Mouse (Mus musculus): Measurements from ENCODE around the gene Prdm5. TPM values are rescaled to one million over a fixed set of nuclear protein-coding genes. Genes with fewer than 3 reads are reported as not detected.

Prdm5 gene
- total RNA-seq, 2 experiments from 2014 or later: 2.6 to 2.9 TPM

GRCm38 (mm10) chr6:65831443-65831842, 52.7 kb downstream of the Prdm5 start:
- no peak for DNase-seq

GRCm38 (mm10) chr6:65834013-65834412, 55.2 kb downstream of the Prdm5 start:
- no peak for DNase-seq

DNA sequence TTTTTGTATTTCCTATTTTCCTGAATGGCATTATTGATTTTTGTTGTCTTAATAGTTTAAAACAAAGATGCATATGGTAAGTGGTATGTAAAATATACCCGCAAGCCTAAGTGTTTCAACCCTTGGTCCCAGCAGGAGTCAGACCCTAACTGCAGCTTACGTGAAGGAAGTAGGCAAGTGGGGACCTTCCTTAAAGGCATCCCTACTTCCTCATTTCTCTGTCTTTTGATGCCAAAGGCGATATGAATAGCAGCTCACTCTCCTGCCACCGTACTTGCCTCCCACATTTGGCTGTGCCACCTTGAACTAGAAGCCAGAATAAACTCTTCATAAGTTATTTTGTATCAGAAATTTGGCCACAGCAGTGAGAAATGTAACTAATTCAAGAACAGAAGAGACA, 63.8 kb downstream of the Prdm5 start:
- DNase-seq: no peak

DNA sequence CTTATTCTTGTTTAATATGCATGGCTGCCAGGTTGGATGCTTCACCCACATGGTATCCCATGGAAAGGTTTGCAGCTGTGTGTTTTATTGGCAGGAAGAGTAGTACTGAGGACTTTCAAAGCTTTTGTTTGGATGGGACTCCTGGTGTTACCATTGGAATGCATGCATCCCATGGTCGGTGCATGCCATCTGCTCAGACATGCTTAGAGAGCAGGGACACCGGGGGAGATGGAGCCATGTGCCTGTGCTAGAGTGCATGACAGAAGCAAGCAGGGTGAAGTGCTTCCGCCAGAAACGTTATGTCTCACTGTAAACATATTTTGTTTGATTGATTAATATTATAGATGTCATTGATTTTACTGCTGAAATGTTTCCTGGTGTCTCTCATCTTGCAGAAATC, 70.3 kb downstream of the Prdm5 start:
- DNase-seq: no peak

DNA sequence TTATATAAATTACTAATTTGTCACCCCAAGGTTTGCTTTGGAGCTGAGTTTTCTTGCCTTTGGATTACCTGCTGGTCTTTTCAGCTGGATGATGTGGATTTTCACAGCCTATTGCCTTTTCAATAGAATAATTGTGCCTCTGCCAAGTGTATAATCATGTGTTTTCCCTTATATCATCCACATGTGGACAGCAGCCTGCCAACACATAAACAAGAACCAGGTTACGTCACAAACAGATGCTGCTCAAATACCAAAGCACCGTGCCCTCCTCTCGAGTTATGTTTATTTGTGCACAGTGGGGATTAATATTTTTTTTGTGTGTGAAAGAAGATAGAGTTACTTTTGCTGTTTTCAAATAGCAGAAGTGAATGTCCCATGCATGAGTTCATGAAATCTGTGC, 70.9 kb downstream of the Prdm5 start:
- DNase-seq: no peak

GRCm38 (mm10) chr6:65850221-65850620, 71.4 kb downstream of the Prdm5 start:
- no peak for DNase-seq

DNA sequence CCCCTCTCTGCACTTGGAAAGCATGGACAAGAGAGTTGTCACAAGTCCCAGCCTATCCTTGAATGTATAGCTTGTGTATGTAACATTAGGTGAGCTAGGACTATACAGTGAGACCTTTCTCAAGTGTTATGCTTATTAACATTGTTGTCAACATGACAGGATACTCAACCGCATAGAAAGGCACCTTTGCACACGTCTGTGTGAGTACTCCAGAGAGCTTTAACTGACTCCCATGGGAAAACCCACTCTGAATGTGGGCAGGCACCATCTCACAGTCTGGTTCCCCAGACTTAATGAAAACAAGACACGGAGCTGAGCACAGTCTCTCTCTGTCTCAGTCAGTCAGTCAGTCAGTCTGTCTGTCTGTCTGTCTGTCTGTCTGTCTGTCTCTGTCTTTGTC, 75.2 kb downstream of the Prdm5 start:
- no peak for DNase-seq

GRCm38 (mm10) chr6:65854585-65854984, 75.8 kb downstream of the Prdm5 start:
- no peak for DNase-seq

DNA sequence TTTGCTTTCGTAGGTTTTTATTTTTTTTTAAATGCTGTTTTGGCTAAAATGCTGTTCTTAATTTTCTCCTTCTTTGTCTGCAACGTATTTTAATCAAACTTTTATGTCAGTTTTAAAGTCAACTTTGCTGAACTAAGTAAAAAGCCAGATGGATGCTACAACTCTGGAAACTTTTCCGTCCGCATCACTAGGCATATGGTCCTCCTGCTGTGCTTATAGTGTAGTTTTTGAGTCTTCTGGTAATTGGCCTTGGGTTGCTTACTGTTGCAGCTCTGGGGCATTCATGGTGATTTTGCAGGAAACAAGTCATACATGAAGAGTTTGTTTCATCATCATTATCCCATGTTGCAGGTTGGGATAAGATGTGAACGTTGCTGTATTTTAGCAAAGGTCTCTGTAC, 81.8 kb downstream of the Prdm5 start:
- no peak for DNase-seq

DNA sequence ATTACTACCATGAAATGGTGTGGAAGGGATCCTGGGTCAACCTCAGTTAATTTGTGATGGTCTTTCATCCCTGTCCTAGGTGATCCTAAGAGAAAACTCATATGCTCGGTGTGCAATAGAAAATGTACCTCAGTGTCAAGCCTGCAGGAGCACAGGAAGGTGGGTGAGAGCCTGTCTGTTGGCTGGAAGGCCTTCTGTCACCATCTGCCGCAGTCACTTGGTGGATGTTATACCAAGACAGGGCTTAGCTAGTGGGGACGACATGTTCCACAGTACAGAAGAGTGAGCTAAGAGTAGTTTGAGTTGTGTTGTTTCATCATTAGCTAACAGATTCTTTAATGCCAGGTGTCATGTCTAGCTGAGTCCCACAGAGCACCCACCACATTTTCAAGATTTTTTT, 84.0 kb downstream of the Prdm5 start:
- no peak for DNase-seq

- no peak for DNase-seq
These were observed 85.4 kb downstream of the Prdm5 start for GRCm38 (mm10) chr6:65864233-65864632.

- DNase-seq: no peak
These were observed 86.1 kb downstream of the Prdm5 start for GRCm38 (mm10) chr6:65864919-65865318.

- DNase-seq: no peak
These were observed 87.1 kb downstream of the Prdm5 start for GRCm38 (mm10) chr6:65865861-65866260.

- no peak for DNase-seq
These were observed 93.0 kb downstream of the Prdm5 start for GRCm38 (mm10) chr6:65871754-65872278.

DNA sequence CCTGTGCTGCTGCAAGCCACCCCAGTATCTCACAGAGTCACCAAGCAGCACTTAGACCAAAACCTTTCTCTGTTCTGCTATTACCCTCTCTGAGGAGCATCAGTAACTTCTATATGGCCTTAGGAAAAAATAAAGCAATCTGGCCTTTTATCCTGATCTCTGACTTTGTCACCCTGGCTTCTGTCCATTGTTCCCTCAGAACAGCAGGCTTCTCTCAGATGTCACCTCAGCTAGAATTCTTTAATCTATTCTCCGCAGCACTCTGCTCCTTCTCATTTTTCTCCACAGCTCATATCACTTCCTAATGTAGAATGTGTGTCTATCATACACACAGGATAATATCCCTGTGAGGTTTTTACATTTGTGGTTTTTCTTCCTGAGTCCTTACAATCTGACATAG, 99.5 kb downstream of the Prdm5 start:
- DNase-seq: no peak

DNA sequence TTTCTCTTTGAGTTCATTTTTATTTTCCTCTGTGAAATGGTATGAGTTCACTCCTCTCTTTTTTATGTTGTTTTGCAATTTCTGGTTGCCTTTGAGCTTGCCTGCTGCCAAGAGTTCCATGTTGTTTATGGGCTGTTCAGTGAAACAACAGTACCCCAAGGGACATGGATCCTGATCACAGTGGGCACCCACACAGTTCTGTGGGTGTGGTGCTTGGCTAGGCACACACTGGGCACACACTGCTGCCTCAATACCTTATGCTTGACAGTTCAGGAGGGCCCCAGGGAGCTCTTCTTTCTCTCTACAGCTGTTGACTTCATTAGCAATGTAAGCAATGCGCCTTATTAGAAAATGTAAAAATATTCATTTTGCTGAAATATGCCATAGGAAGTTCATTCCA, 110.0 kb downstream of the Prdm5 start:
- peak; percentile 17 for DNase-seq

- DNase-seq: no peak
These were observed 113.4 kb downstream of the Prdm5 start for GRCm38 (mm10) chr6:65892045-65892660.

- DNase-seq: no peak
These were observed 127.9 kb downstream of the Prdm5 start for GRCm38 (mm10) chr6:65906657-65907182.

- DNase-seq: no peak
These were observed 136.6 kb downstream of the Prdm5 start for GRCm38 (mm10) chr6:65915421-65915820.

GRCm38 (mm10) chr6:65921703-65922102, 142.9 kb downstream of the Prdm5 start:
- no peak for DNase-seq

DNA sequence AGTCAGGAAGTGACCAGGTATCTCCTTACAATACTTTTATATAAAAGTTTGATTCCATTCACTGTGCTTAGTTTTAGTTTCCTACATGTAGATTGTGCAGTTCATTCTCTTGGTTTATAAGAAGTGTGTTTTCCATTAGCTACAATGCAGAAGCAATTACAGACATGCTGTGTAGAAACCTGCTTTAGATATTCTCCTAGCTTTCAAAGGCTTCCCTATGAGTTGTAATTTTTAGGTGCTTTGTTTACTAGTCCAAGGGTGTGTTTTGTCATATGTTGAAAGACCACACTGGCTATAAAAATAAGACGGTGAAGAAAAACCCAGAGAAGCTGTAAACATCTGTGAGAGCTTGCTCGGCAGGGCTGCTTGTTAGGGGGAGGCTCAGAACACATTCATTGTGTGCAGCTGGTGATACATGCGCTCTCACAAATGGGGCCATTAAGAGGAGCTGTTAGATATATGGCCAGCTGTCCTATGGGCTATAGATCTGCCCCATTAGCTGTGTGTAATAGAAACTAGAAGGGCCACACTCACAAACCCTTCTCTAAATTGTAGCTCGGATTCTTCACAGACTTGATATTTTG, 144.8 kb downstream of the Prdm5 start:
- DNase-seq: no peak

GRCm38 (mm10) chr6:65925737-65926333, 147.0 kb downstream of the Prdm5 start:
- no peak for DNase-seq

- DNase-seq: no peak
These were observed 151.7 kb downstream of the Prdm5 start for GRCm38 (mm10) chr6:65930523-65930922.

DNA sequence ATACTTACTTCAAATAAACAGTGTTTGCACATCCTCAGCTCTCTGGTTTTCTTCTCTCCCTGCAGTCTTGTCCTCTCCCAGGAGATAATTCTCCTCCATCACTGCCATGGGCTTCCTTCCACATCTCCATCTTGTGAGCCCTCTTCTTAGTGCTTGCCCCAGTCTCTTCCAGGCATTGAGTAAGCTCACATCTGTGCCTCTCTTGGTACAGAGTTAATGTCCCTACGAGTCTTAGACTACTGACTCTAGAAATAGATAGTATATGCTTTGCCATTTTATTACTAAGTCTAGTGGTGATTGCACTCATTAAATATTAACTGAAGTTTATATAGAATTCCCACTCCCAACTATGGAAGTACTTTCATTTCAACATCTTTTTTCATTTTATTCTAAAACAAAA, 154.0 kb downstream of the Prdm5 start:
- DNase-seq: no peak

Measured in gastrocnemius, postnatal 25 days (tissue).